Mouse (Mus musculus): ENCODE data around the gene Sltm. TPM values are rescaled to one million over a fixed set of nuclear protein-coding genes. Genes with fewer than 3 reads are reported as not detected.

Gene Sltm
- total RNA-seq (2021): 10 to 100 TPM; 14.0 to 15.7 TPM
- long read RNA-seq, experiment 1, partial matches to known transcripts: 2 of 6 reads
- long read RNA-seq, experiment 1, other reads (novel, unspliced or antisense): 0 of 6 reads
- long read RNA-seq, experiment 2, partial matches to known transcripts: 1 of 10 reads
- long read RNA-seq, experiment 2, other reads (novel, unspliced or antisense): 2 of 10 reads

GRCm38 (mm10) chr9:70542305-70543041, at the start of gene Sltm:
TSS of gene Sltm (plus strand) at chr9:70542754.
- peak; percentile 98 to 100 for DNase-seq
- intact Hi-C loops (cut with DNase I): loop anchor here (2.0 kb wide), 1 partner anchor 40 kb away; the partner anchor contains the start of gene Rnf111

DNA sequence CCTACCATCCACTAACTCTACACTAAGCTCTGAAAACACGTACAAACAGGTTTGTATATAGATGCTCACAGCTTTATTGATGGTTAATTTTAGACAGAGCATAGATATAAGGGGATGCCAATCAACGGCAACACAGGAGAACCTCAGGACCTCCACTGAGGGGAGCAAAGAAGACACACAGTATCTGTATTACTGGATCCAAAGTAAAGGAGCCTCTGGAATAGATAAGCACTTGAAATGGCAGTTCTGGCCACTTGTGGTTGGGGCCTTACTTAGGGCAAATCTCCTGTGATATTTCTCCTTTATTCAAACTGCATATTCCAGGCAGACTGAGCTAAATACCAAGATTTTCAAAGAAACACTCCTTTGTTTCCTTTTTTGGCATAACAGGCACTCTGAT, 49.5 kb upstream of the Sltm start:
- intact Hi-C loops (cut with DNase I): loop anchor here (5.0 kb wide), 1 partner anchor 36 kb away; no protein-coding TSS in a partner anchor

GRCm38 (mm10) chr9:70496990-70497389, 45.6 kb upstream of the Sltm start:
- intact Hi-C loops (cut with DNase I): no loop called here
- DNase-seq: no peak

More for the DNA sequence above, 49.5 kb upstream of the Sltm start:
- DNase-seq: no peak

GRCm38 (mm10) chr9:70502284-70503014, 40.1 kb upstream of the Sltm start:
- intact Hi-C loops (cut with DNase I): loop anchor here (2.0 kb wide), 1 partner anchor 40 kb away; the partner anchor contains the start of gene Sltm
- no peak for DNase-seq

- intact Hi-C loops (cut with DNase I): loop anchor here (2.0 kb wide), 1 partner anchor 40 kb away; the partner anchor contains the start of gene Sltm
- peak in 1 of 2 experiments; percentile 58 for DNase-seq
These were observed 39.4 kb upstream of the Sltm start for GRCm38 (mm10) chr9:70503015-70503603.

DNA sequence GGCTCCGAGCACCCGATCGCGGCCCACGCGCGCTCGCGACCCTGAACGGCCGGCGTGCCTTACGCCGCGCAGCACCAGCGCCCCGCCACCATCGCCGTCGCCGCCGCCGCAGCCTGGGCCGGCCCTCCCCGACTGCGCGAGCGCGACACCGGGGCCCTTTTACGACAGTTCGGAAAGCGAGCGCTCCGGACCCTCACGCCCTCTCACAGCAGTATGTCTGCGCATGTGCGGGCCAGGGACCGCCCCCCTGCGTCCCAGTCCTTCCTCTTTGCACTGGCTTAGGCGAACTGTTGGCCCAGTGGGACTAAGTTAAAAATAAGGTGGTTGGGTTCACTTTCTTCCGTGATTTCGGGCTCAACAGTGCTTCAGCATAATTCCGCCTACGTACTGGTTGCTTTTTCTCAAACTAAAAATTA, 38.9 kb upstream of the Sltm start, which contains the start of gene Rnf111:
Gene Rnf111, minus strand, starts transcription at position 100 of the 416 bp plus-strand sequence.
- peak; percentile 96 for DNase-seq
- intact Hi-C loops (cut with DNase I): loop anchor here (2.0 kb wide), 1 partner anchor 39 kb away; the partner anchor contains the start of gene Sltm

DNA sequence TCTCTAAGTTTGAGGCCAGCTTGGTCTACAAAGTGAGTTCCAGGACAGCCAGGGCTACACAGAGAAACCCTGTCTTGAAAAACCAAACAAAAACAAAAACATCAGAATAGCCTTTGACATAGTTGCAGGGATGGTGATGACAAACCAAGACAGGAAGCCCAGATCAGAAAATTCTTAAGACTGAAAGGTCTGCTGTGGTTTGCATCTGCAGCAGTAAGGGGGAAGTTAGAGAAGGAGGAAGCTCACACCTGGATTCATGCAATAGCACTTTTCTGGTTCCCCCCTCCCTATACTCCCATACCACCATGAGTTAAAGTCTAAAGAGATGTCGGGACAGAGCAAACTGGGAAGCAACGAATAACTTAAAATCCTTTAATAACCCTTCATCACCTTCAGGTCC, 36.4 kb upstream of the Sltm start:
- no peak for DNase-seq
- intact Hi-C loops (cut with DNase I): no loop called here

- intact Hi-C loops (cut with DNase I): no loop called here
- DNase-seq: no peak
These were observed 35.8 kb upstream of the Sltm start for GRCm38 (mm10) chr9:70506787-70507186.

DNA sequence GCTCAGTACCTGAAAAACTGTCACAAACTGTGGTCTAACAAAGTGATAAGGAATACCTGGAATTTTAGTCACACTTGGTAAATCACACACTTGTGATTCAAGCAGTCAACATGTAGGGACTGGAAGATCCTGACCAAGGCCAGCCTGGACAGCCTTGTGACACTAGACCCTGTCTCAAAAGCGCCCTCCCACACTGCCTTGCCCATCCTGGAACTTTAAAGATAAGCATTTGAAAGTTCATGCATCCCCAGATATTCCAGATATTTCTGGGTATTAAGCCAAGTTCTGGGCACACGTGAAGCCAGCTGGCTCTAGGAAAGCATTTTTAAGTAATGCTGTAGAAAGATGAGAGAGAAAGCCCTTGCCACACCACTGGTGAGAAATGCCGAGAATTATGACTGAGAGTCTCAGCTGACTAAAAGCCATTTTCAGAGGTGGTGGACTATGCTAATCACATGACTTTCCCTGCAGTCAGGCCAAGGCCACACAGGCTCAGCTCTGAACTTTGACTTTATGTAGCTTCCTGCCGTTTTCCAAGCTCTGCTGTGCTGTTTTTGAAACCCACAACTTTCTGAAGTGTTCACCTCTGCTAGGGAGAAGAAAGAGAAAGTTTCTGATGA, 32.5 kb upstream of the Sltm start:
- intact Hi-C loops (cut with DNase I): no loop called here
- DNase-seq: peak in 1 of 2 experiments; percentile 5

DNA sequence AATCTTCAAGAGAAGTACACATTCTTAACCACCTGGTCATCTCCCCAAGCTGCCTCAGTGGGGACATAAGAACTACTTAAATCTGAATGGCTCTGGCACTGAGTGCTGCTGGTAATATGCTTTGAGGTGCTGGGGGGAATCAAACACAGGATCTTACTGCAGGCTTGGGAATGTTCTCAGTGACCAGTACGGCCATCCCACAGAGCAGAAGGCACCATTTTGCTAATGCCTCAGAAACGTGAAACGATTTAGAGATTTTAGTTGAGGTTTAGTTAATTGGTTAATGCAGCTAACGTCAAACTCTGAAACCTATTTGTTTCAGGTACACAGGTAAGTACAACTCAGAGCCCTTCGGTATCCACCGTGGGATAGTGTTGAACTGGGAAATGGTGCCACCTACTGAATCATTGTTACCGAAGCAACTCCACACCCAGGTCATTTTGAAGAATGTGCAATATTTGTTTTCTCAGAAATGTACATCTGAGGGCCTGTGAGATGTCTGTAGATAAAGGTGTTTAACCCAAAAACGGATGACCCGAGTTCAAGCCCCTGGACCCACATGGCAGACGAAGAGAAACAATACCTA, 31.5 kb upstream of the Sltm start:
- intact Hi-C loops (cut with DNase I): no loop called here
- DNase-seq: no peak

DNA sequence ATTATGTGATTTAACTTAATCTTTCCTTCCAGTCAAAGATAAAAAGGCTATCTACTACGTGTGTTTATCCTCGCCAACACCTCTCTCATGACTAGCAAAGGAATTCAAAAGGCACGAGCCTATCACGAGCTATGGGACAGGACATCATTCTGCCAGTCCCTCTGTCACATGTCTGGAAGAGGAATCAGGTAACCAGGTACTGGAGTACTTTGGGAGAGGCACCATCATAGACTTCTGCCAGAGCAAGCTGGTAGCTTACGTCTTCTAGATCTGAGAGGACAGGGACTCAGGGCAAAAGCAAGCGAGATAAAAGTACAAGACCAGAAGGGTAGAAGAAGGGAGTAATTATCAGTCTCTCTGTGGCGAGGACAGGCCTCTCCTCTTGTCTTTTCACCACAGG, 30.9 kb upstream of the Sltm start:
- intact Hi-C loops (cut with DNase I): no loop called here
- DNase-seq: no peak

GRCm38 (mm10) chr9:70520651-70521050, 21.9 kb upstream of the Sltm start:
- DNase-seq: no peak
- intact Hi-C loops (cut with DNase I): no loop called here

DNA sequence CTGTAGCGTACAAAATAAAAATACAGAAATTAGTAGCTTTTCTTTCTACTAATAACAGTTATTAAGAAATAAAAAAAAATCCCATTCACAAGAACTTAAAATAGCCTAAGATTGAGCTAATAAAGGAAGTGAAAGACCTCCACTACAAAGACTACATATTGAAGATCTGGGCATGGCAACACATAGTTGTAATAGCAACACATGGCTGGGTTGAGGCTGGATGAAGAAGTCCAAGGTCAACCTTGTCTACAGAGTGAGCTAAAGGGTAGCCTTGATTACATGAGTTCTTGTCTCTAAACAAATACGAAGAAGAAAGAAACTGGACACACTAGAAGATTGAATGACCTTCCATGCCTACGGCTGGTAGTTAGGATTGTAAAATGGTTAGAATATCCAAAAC, 18.7 kb upstream of the Sltm start:
- intact Hi-C loops (cut with DNase I): no loop called here
- DNase-seq: no peak

GRCm38 (mm10) chr9:70524366-70524765, 18.2 kb upstream of the Sltm start:
- peak in 1 of 2 experiments; percentile 5 for DNase-seq
- intact Hi-C loops (cut with DNase I): no loop called here

GRCm38 (mm10) chr9:70533328-70533727, 9.2 kb upstream of the Sltm start:
- DNase-seq: no peak
- intact Hi-C loops (cut with DNase I): no loop called here

GRCm38 (mm10) chr9:70541584-70541983, 970 bp upstream of the Sltm start:
- intact Hi-C loops (cut with DNase I): no loop called here
- DNase-seq: no peak

GRCm38 (mm10) chr9:70543048-70543880, 710 bp downstream of the Sltm start:
- intact Hi-C loops (cut with DNase I): loop anchor here (2.0 kb wide), 1 partner anchor 40 kb away; the partner anchor contains the start of gene Rnf111
- DNase-seq: peak in 1 of 2 experiments; percentile 41

GRCm38 (mm10) chr9:70543985-70544384, 1.4 kb downstream of the Sltm start:
- no peak for DNase-seq
- intact Hi-C loops (cut with DNase I): loop anchor here (2.0 kb wide), 1 partner anchor 41 kb away; the partner anchor contains the start of gene Rnf111

DNA sequence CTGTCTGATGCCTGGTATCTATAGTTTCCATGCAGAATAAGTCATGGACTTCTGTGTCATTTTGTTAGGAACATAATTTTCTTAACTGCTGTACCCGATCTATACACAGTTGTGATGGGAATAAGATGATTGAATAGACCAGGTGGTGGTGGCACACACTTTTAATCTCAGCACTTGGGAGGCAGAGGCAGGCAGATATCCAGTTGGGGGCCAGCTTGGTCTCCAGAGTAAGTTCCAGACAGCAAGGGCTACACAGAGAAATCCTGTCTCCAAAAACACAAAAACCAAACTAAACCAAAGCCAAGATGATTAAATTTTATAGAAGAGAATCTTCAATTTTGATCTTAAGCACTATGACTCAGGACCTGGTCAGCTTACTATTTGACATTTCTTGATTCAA, 2.3 kb downstream of the Sltm start:
- intact Hi-C loops (cut with DNase I): no loop called here
- no peak for DNase-seq
